Comparison of ENCODE assay signal across 20 mouse cellular contexts in genomic region chr4:110788596-110788995, GRCm38 (mm10).
DNase-seq lines count a peak whose midpoint lies in the region; ATAC-seq lines count a peak whose summit lies in the region.
"Had no signal": no experiment of that assay in that cellular context is flagged by ENCODE, and none has a peak within 500 bp of the region (broad histone marks: within the 10 kb centered on the region; RNA-seq: fewer than 3 reads in every experiment).

No protein-coding gene starts in this region.

- peak; percentile 74 for ATAC-seq in frontal cortex, adult (ENCODE audit: low TSS enrichment)
- ATAC-seq in activated CD4-positive, CD25-positive, alpha-beta regulatory T cell, adult 4 months = no peak
- ATAC-seq: CD4-positive, CD25-positive, alpha-beta regulatory T cell, adult 4 months; forebrain, embryonic 13.5 days; forebrain, embryonic 15.5 days; Patski had no signal

- no peak for DNase-seq in frontal cortex, postnatal 25 days (ENCODE audit: low spot score in 2 of 2)
- DNase-seq in left cerebral cortex, adult 9 months (ENCODE audit: low spot score in 2 of 2) = peak; percentile 6 to 11
- DNase-seq in left cerebral cortex, adult 8-10 months (ENCODE audit: low spot score in 2 of 2) = no peak
- peak; percentile 8 to 16 for DNase-seq in right cerebral cortex, adult 2 months (ENCODE audit: low spot score in 2 of 2)
- DNase-seq in right cerebral cortex, postnatal 4 days = no peak
- DNase-seq: adrenal gland, adult 2 months; adrenal gland, postnatal 10 days; adrenal gland, postnatal 25 days; B cell, adult 2 months; cerebellum, adult 11-12 months; cerebellum, adult 2 months; cerebellum, adult 9-10 months; cerebellum, postnatal 10 days; cerebellum, postnatal 25 days had no signal

Comparison
In these comparisons a context has a peak if more than half of its experiments do, and no peak if none do; other contexts are left out.
1. DNase-seq: peak in left cerebral cortex, adult 9 months (2 of 2) and right cerebral cortex, adult 2 months (2 of 2); none in frontal cortex, postnatal 25 days (0 of 2), left cerebral cortex, adult 8-10 months (0 of 2) and right cerebral cortex, postnatal 4 days (single experiment).